8 mouse cellular contexts compared by ENCODE assay signal in the genomic region with DNA sequence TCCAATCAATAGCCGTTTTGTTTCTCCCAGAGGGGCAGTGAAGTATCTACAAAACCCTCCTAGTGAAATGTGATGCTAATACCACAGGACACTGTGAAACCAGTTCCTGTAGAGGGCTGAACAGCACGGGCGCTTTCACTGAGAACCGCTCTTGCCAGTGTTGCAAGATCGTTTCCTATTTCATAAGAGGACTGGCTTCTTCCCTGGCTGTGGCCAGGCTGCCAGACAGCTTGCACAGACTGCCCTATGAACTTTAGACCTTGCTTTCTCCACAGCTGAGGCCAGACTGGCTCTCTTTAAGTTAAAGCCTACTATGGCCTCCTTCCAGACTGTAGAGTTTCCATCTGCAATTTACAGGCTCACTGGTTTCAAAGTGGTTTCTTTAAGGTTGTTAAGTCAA.
DNase-seq lines count a peak whose midpoint lies in the region; ATAC-seq and TF ChIP-seq lines count a peak whose summit lies in the region.

No protein-coding gene starts in this region.

- no peak for TF ChIP-seq POLR2A in liver, adult 2 months (IDR thresholded peaks at IDR 0.05; ENCODE audit: extremely low read depth, insufficient read depth, low read length)

- no peaks in the 10 kb centered on the region for H3K9me3 ChIP-seq in forebrain, embryonic 14.5 days (replicated peaks; ENCODE audit: control insufficient read depth, low read length)

- H3K4me3 ChIP-seq in liver, adult 2 months (ENCODE audit: insufficient read depth, low read depth, low read length) = no peak overlapping the region
- no peak overlapping the region for H3K4me3 ChIP-seq in forebrain, embryonic 14.5 days (ENCODE audit: low read depth, low read length)

- peak; percentile 96 for ATAC-seq in common myeloid progenitor, adult 5-6 weeks (replicated peaks; ENCODE audit: low read depth, poor library complexity, severe bottlenecking)
- no peak for ATAC-seq in forebrain, embryonic 14.5 days

- H3K27me3 ChIP-seq in liver, adult 2 months (ENCODE audit: control insufficient read depth, insufficient read depth, low read length) = no peaks in the 10 kb centered on the region
- no peaks in the 10 kb centered on the region for H3K27me3 ChIP-seq in forebrain, embryonic 14.5 days (replicated peaks; ENCODE audit: control insufficient read depth, insufficient read depth, low read length)

- H3K4me2 ChIP-seq in forebrain, embryonic 14.5 days (ENCODE audit: low read length) = no peak overlapping the region

- DNase-seq in layer of hippocampus, adult 9-11 months = peak; percentile 69
- DNase-seq in layer of hippocampus, postnatal 36 days = no peak
- peak; percentile 97 for DNase-seq in liver, adult 2 months (ENCODE audit: extremely low read depth, low read depth, low spot score)
- DNase-seq in monocyte, adult 2 months (ENCODE audit: low read depth in 1 of 2, low spot score in 2 of 2) = peak; percentile 61 to 73
- DNase-seq in thymus, postnatal 0 days (ENCODE audit: low spot score) = no peak
- DNase-seq in left cerebral cortex, postnatal 25 days (ENCODE audit: low spot score in 2 of 2) = no peak
- no peak for DNase-seq in forebrain, embryonic 14.5 days (ENCODE audit: low spot score)

- 20% methylated on average over 5 of the region's 5 CpGs for WGBS in liver, adult 2 months
- WGBS in forebrain, embryonic 14.5 days = 81% methylated on average over 5 of the region's 5 CpGs

- H3K36me3 ChIP-seq in liver, adult 2 months (ENCODE audit: control insufficient read depth, insufficient read depth, low read length) = no peaks in the 10 kb centered on the region
- no peaks in the 10 kb centered on the region for H3K36me3 ChIP-seq in forebrain, embryonic 14.5 days (ENCODE audit: control insufficient read depth, insufficient read depth, low read length)

- intact Hi-C loops in left cerebral cortex, postnatal 25 days (cut with DNase I) = no loop called here

- 0 out of 2 replicates have a peak, but pooled peaks have one; percentile 13 for TF ChIP-seq CTCF in liver, adult 2 months (IDR thresholded peaks at IDR 0.05; ENCODE audit: low read depth, low read length)

- H3K9ac ChIP-seq in liver, adult 2 months (ENCODE audit: low read depth, low read length) = no peak overlapping the region
- H3K9ac ChIP-seq in forebrain, embryonic 14.5 days (ENCODE audit: low read length) = no peak overlapping the region

- no peak overlapping the region for H3K27ac ChIP-seq in liver, adult 2 months (replicated peaks; ENCODE audit: insufficient read depth, low read depth, low read length)
- no peak overlapping the region for H3K27ac ChIP-seq in forebrain, embryonic 14.5 days (ENCODE audit: low read depth, low read length)

- H3K79me2 ChIP-seq in liver, adult 2 months (ENCODE audit: control insufficient read depth, insufficient read depth, low read length) = no peaks in the 10 kb centered on the region

- H3K4me1 ChIP-seq in liver, adult 2 months (ENCODE audit: control insufficient read depth, insufficient read depth, low read length) = peaks cover 19% of the 10 kb centered on the region; the same call in 1 of the 2 replicates
- H3K4me1 ChIP-seq in forebrain, embryonic 14.5 days (ENCODE audit: control insufficient read depth, insufficient read depth, low read length) = no peaks in the 10 kb centered on the region

Comparison
In these comparisons a context has a peak if more than half of its experiments do, and no peak if none do; other contexts are left out.
1. DNase-seq: peak in layer of hippocampus, adult 9-11 months (single experiment), liver, adult 2 months (single experiment) and monocyte, adult 2 months (2 of 2); none in layer of hippocampus, postnatal 36 days (0 of 2), thymus, postnatal 0 days (single experiment), left cerebral cortex, postnatal 25 days (0 of 2) and forebrain, embryonic 14.5 days (single experiment).